15 mouse cellular contexts compared by ENCODE assay signal in genomic region chr13:89683490-89683889, GRCm38 (mm10).
"Had no signal": no experiment of that assay in that cellular context is flagged by ENCODE, and none has a peak within 500 bp of the region (broad histone marks: within the 10 kb centered on the region; RNA-seq: fewer than 3 reads in every experiment).

No protein-coding gene starts in this region.

- H3K9me3 ChIP-seq: neural tube, embryonic 12.5 days; neural tube, embryonic 13.5 days; neural tube, embryonic 15.5 days had no signal

- H3K9ac ChIP-seq: neural tube, embryonic 12.5 days; neural tube, embryonic 13.5 days; neural tube, embryonic 15.5 days had no signal

- H3K27ac ChIP-seq: neural tube, embryonic 12.5 days; neural tube, embryonic 13.5 days; neural tube, embryonic 15.5 days had no signal

- H3K4me2 ChIP-seq: neural tube, embryonic 12.5 days; neural tube, embryonic 13.5 days; neural tube, embryonic 15.5 days had no signal

- H3K4me3 ChIP-seq: neural tube, embryonic 12.5 days; neural tube, embryonic 13.5 days; neural tube, embryonic 15.5 days had no signal

- H3K4me1 ChIP-seq: neural tube, embryonic 12.5 days; neural tube, embryonic 13.5 days; neural tube, embryonic 15.5 days had no signal

- H3K27me3 ChIP-seq: neural tube, embryonic 12.5 days; neural tube, embryonic 13.5 days; neural tube, embryonic 15.5 days had no signal

- DNase-seq: retina, postnatal 1 day; right cerebral cortex, adult 18-20 months; right cerebral cortex, postnatal 14 days; right cerebral cortex, postnatal 25 days; right cerebral cortex, postnatal 4 days; spleen, adult 18-20 months; thymus, adult 18-20 months; thymus, adult 2 months; thymus, postnatal 14 days; thymus, postnatal 25 days; thymus, postnatal 36 days; thymus, postnatal 4 days had no signal
